Mouse (Mus musculus) regulatory T cell (primary cell): Measurements from ENCODE around the gene Pax7.

Source experiments
- in situ Hi-C: fragments of 300-600 bp; cut with MboI, MseI; formaldehyde crosslinking; loops from one replicate; pipeline ENCODE4 v1.15.1; 2025; ENCODE audit warnings: high pct_unique_total_duplicates

The Pax7 gene

DNA sequence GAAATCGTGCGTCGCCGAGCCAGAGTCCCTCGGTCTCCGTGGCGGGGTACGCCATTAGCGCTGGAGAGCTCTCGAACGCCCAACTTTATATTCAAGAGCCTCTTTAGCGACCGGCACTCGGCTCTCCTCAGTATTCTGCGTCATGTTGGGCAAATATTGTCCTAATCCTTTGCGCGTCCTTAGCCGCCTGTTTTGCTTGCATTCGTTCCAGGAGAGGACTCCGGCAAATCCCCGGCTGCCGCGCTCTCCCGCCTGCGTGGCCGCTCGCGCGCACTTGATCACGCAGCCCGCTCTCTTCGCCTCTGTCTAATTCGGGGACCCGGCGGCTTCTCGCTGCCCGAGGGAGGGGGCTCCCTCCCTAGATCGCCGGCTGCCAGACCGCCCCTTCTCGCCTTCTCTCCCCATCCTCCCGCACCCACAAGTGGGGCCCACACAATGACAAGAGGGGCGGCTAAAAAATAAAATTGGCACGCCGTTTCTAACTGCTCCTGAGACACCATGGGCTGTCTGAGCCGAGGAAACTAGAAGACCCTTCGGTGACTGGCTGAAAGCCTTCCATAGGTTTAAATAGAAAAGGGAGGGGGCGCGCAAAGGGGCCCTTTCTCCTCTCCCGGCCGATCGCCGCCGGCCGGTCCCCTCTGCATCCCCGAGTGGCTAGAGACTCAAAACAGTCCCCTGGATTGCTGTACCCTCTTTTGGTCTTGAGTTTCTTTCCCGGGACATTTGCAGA, 1.7 kb downstream of the Pax7 start:
- in situ Hi-C loops: no loop called here

DNA sequence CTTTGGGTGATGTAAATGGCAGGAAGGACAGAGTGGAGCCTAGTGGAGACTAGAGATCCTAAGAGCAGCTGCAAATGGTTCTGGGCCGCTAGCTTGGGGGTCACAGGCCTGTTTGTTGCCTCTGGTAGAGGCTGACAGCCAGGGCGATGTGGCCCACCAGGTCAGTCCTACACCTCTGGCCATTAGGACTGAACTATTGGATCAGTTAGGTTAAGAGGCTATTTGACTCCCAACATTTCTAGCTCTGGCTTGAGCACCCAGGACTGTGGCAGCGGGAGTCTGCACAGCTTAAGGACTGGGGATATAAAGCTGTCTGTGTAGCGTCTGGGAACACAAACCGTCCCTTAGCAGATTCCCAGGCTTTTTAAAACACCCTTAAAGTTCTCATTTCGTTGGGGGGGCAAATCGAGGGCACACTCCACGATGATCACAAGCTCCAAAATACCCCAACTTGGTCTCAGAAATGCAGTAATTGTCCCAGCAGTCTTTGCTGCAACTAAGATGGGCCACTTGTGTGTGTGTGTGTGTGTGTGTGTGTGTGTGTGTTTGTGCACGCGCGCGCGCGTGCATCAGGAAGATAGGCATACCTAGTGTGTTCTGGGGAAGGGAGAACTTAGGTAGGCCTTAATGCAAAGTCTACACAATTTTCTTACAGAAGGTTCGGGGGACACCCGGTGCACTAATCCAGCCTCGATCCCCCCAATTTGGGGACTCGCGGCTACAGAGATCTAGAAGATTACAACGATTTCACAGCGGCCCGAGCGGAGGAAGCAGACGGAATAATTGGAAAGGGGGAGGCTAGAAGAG, 2.5 kb downstream of the Pax7 start:
- in situ Hi-C loops: no loop called here

DNA sequence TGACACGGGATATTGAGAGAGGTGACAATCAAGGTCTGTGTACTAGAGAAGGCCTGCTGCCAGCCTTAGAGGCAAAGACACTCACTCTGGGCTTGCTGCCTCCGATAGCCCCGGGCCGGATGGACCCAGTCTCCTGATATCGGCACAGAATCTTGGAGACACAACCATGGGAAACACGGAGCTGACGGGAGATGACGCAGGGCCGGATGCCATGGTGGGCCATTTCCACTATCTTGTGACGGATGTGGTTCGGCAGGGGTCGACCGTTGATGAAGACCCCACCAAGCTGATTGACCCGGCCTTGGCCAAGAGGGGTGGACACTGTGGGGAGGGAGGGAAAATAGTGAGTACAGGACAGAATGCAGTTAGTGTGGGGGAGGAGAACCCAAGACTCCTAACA, 3.3 kb downstream of the Pax7 start:
- in situ Hi-C loops: no loop called here

DNA sequence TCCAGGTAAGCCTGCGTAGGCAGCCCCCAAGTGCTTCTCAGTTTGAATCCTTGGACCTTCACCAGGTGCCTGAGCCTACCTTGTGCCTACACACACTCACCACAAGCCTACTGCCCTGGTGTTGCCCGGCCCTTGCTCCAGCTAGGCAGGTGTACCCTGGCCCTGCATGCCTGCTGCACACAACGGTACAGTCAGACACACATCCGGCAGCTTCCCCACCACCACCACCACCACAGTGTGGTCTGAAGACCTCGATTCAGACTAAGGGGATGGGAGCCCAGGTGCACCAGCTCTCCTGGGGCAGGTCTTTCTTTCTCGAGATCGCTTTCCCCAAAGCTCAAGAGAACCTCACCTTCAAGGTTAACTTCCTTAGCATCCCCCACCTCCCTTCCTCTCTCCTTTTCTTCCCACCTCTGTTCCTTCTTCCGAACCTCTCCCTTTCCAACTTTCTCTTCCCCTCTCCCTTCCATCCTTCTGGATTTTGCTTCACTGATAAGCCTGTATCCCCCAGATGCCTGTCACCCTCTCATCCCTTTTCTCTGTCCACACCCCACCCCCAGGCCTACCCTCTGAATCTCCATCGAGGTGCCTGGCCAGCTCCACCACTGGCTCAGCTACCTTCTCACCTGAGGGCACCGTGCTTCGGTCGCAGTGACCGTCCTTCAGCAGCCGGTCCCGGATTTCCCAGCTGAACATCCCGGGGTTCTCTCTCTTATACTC, 4.3 kb downstream of the Pax7 start:
- in situ Hi-C loops: no loop called here

DNA sequence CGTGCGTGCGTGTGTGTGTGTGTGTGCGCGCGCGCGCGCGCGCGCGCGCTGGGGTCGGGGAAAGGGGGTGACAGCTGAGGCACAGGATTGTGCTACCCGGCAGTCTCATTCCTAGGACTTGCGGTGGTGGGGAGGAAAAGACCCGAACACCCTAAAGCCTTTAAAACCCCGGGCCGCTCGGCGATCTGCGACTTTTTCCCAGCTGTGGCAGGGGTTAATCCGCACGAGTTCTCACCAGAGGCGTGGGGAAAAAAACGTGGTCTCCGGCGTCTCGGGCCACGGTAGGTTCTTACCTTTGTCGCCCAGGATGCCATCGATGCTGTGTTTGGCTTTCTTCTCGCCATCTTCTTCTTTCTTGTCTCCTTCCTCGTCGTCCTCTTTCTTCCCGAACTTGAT, 5.0 kb downstream of the Pax7 start:
- in situ Hi-C loops: no loop called here

DNA sequence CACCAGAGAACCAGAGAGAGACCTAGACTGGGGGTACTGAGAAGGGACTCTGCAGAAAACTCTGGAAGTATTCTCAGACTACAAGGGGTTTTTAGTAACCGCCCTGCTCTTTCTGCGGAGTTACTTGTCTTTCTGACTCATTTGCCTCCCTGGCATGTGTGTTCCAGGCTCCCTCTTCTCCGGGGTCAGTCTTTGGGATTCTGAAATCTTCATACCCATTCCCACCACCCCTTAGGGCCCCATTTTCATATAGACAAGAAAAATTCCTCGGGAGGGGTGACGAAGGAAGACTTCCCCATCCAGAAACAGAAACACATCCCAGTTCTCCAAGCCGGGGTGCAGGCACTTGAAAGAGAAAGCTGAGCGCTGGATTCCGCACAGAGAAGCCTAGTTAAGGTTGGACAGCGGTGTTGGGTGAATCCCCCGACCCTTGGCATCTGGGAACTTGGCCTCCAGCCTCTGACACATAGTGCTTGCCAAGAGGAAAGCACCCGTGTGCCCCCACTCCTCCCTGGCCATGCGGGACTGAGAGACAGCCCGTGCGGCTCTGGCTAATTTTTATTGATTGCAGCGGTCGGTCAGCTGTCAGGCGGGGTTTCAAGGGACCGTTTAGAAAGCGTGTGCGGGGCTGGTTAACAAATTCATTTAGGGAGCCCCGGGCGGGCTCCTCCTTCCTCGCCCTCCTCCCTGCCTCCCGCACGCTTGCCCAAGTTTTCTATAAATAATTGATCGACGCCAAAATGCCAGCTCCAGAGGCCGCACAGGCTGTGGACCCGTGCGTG, 5.6 kb downstream of the Pax7 start:
- in situ Hi-C loops: no loop called here

DNA sequence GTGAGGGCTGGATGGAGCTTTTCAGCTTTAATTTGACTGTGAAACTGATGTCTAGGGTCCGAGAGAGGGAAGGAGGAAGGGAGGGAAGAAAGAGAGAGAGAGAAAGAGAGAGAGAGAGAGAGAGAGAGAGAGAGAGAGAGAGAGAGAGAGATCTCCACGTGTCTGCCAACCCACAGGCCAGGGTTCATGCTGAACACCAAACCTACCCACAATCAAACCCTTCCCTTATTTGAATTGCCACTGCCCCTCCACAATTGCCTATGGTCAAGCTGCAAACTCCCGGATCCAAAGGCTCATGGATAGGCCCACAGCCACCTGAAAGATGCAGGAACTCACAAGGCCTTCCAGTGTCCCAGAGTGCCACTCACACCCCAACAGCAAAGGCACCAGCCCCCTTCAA, 7.1 kb downstream of the Pax7 start:
- in situ Hi-C loops: no loop called here

DNA sequence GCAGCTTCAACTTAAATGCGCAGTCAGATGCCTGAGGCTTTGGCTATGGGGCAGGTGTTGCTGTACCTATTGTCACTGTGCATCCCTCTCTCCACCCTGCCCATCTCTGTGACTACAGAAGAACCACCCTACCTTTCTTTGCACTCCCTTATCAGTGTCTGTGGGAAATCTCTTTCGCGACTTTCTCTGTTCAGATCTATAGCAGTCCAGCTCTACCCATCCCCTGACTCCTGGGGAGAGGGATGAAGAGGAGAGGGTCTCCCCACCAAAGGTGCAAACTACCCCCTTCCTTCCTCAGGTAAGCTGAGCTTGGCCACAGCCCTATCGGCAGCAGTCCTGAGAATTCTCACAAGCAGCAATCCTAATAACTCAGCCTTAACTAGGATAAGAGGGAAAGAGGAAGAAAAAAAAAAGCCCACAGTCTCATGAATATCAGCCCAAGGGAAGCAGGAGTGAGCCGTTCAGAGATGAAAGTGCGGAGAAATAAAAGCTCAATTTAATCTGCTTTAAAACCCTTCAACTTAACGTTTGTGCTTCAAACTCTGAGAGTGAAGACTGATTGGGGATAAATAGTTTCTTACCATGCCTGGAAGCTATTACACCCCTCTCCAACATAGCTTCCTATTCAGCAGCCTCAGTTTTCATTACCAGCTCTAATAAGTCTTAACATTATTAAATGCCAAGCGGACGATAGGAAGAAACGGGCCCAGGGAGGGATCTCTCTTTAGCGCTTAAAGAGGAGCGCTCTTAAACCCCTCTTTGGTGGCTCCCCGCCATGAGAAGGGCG, 7.8 kb downstream of the Pax7 start:
- in situ Hi-C loops: no loop called here

DNA sequence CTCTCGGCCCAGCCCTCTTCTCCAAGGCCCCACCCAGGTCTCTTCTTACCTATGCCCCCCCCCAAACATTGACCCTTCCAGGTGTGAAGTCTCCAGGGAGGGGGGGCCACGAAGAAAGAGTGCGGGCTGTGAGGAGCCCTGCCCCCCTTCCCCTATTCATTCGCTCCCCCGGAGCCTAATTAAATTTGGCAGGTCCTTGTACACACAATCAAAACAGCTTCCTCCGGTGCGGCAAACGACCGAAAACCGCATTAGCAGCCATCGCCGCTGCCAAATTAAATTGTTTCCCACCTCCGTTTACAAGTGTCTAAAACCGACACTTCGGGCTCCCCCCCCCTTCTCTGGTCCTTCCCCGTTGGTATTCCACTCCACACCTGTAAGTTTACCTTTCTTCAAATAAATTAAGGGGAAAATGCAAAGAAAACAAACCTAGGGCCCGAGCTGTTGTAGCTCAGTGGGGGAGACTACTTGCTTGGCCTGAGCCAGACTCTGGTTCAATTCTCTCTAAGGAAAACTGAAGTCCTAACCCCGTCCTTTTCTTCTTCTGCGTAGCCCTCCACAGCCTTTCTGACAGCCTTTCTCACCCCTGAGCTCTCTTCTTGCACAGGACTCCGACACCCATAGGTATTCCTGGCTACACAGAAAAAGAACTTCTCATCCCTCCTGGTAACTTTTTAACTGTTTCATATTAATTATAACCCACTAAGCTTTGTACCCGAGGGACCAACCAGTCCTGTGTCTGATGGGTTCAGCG, 8.6 kb downstream of the Pax7 start:
- in situ Hi-C loops: no loop called here

DNA sequence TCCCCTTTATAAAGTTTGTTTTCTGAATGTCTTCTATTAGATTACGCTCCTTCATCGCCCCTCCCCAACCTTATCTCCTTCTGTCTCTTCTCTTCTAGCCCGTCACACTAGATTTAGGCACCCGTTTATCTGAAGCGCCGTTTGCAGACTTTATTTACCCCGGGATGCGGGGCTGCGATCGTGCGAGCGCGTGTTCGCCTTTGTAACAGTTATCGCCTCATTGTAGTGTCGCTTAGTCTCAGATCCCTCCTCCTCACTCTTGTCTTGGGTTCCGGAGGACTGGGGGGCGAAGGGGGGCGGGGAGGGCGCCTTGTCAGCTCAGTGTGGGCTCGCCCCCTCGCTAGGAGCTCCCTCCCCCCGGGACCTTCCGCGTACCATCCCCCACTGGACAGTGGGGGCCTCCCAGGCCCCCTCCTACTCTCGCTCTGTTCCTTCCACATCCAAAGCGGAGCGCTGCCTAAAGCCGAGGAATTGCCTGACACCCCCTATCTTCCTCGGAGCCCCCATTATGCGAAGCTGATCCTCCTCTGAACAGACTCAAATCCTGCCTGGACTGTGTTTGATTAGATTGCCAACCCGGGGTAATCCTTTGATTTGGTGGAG, 9.4 kb downstream of the Pax7 start:
- in situ Hi-C loops: no loop called here

DNA sequence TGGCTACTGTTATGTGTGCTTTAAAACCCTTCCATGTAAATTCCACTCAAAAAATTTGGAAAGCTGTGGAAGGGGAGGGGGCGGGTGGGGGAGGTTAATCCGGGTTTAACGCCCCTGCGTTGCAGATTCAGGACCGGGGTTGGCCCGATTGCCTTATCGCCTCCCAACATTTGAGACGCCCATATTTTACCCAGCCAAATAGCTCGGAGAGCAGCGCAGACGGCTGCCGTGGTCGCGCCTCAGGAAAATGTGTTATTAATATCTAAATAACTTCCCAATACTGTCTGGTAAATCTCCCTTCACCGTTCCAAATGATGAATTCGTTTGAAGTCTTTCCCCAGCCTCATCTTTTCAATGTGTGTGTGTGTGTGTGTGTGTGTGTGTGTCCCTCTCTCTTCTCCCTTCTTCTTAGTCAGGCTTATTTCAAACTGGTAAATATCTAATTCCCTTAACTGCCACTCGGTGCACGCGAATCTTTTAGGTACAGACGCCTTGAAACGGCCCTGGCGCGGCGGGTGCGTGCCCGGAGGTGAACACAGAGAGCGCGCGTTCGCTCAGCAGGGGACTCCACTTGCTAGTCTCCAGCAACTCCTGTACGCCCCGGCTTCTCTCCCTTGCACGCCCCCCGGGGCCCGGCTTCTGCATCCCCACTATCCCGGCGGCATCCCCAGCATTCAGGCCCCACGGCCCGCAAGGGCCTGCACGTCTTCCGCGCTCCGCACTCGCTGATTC, 10.0 kb downstream of the Pax7 start:
- in situ Hi-C loops: no loop called here

DNA sequence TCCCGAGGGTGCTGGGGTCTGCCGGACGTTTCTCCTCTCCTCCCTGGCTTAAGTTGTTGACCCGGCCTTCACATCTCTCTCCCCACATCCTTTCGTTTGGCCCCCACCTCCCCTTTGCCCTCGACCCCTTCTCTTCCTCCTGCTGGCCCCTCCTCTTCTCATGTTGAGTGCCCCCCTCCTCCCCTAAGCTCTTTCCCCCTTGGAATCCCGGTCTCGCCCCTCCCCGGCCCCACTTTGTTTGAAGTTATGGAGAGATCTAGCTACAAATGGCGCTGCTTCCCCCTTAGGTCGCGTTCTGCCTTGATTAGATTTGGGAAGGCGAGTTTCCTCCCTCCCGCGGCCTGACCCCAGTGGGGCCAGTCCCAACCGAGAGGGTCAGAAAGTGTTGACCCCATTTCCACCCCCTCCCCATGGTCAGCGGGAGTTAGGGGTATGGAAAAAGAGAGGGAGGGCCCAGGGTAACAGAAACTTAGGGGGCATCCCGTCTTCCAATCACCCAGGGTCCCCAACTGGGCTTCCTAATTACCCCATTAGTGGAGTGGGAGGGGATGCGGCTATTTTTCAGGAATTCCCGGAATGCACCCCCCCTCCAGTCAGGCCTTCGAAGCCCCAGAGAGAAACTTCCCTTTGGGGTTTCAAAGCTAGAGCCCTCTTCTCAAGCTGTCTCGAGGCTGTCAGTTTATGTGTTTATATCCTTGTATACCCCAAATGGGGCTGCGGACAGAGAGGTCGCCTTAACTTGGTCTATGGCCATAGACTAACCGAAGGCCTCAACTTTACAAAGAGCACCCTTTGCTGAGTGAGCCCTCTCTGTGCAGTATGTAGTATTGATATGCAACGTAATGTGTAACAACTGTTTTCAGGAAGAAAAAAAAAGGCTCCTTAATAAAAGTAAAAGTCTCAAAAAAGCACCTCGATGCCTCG, 10.9 kb downstream of the Pax7 start:
- in situ Hi-C loops: no loop called here

DNA sequence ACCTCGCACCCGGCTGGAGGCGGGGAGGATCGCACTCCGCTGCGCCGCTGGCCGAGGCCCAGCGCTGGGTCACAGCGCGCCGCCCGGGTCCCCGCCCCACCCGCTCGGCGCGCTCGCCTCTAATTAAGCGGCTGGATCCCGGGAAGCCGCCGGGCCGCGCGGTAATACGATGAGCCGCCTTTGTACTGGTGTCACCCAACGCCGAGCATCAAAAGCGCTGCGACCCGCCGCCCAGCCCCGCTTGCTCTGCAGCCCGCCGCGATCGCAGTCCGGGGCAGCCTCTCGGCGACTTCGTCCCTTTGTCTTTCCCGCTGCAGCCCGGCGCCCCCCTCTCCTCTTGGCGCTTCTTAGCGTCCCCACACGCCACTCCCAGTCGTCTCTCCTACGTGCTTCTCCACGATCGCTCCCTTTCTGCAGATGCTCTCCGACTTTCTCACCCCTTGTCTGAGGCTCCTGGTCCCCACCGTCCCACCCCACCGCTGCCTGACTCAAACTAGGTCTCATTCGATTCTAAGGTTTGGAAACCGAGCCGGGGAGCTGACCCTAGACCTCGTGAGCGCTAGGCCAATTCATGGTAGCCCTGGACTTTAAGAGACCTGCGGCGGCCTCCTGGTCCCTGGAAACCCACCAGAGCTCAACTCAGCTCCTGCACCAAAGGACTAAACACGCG, 11.7 kb downstream of the Pax7 start:
- in situ Hi-C loops: no loop called here

DNA sequence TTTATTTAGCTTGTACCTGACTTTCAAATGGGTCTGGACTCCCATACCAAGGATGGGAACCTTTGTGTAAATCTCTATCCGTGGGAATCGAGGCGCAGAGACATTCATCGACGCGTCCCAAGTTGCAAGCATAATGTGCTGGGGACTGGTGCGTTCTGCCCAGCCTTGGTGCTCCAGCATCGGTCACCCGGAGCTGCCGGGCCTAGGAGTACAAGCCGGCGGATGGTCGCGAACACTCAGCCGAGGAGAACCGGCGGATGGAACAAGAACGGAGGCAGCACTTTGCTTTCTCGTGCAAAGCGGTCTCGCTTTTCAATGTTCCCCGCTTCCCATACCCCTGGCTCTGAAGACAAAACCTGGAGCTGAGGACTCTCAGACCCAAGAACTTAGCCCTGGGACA, 12.3 kb downstream of the Pax7 start:
- in situ Hi-C loops: no loop called here

DNA sequence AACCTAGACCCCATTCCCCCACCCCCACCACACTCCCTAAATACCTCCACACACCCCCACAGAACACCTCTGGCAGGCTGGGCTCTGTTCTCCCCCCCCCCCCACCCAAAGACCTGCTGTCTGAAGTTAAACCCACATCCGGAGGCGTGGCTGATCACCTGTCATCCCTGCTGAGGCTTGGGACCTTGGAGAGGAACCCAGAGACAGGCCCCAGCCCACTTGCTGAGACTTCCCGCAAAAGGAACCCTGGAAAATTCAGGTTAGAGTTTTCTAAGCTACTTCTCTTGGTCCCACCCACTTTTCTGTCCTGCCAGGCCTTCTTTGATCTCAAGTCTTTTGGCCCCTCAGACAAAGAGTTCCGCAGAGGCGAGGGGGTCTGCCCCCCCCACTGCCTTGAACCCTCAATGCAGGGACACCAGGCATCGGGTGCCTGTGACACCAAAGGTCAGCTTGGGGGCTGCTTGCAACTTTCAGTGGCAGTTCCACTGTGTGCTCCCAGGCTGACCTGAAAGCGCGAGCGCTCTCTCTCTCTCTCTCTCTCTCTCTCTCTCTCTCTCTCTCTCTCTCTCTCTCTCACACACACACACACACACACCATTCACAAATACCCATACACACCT, 13.8 kb downstream of the Pax7 start:
- in situ Hi-C loops: no loop called here

DNA sequence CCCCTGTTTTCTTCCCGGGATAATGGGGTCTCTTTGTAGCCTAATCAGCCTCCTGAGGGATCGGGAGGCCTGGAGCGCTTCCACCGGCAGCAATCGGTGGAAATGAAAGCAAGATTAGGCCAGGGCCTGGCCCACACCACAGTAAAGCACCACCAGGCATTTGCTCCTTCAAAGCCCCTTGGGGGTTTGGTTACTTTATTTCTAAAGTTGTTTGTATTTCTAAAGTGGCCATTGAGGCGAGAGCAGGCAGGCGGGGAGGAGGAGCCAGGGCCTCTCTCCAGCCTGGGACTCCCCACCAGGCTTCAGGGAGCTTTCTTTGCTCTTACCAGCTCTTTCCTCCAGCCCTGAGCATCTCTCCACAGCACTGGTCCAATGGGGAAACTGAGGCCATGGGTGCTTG, 15.2 kb downstream of the Pax7 start:
- in situ Hi-C loops: no loop called here

DNA sequence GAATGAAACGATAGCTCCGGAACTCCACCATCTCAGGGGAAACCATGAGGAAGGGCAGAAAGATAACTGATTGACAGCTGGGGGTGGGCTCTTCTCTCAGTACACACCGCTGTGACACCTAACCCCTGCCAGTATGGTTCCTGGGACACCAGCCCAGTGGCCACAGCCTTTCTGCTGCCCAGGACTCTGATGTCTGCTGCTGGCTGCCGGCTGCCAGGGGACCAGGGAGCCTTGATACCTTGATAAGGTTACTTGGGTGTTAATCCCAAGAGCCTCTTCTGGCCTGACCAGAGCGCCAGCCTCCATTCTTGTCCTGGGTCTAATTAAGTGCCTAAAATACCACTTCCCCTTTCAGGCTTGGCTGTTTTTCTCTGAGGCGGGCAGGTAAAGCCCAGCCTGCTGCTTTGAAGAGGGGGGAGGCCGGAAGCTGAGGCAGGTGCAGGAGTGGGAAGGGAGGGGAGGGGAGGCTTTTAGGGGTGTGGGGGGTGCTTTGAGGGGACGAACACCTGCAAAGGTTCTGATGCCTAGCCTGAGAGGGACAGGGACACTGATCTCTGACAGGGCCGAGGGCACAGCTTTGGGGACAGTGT, 19.9 kb downstream of the Pax7 start:
- in situ Hi-C loops: no loop called here
